Mouse (Mus musculus) E14TG2a.4 (cell line): ENCODE measurements around the gene Nmnat1.

Source experiments
- CTCF ChIP-seq: conservative IDR thresholded peaks from 2 replicates; pipeline ENCODE4 v1.5.1; 2014; ENCODE audit warnings: low read length
- POU5F1 ChIP-seq: IDR thresholded peaks from 2 replicates; pipeline ENCODE4 v1.6.1; 2014; ENCODE audit warnings: low read length, borderline replicate concordance

- TF ChIP-seq CTCF (no peak), POU5F1 (no peak)
These were observed 13.9 kb upstream of the Nmnat1 start for GRCm38 (mm10) chr4:149498901-149499300.
